Mouse (Mus musculus) embryonic fibroblast, embryonic 13.5 days (primary cell): ENCODE results near the gene Caly.

ENCODE experiments used
- CTCF ChIP-seq: IDR thresholded peaks from 2 replicates; pipeline ENCODE4 v1.5.1; 2011; ENCODE audit warnings: mild to moderate bottlenecking, control low read depth, low read length, moderate library complexity, borderline replicate concordance; ENCODE audit not compliant: insufficient read depth
- POLR2A ChIP-seq: IDR thresholded peaks from 2 replicates; pipeline ENCODE4 v1.6.1; 2011; ENCODE audit warnings: low read depth, mild to moderate bottlenecking, control low read depth, low read length, moderate library complexity

- no peak for TF ChIP-seq CTCF
- no peak for TF ChIP-seq POLR2A
These were observed 43.6 kb upstream of the Caly start for GRCm38 (mm10) chr7:140126022-140126350.
